Mouse (Mus musculus) thymus, postnatal 14 days (tissue): ENCODE results near the gene Nipal1.

Source experiments
- DNase-seq: peaks from one replicate; pipeline ENCODE4 v3.0.0; 2021

The Nipal1 gene

DNA sequence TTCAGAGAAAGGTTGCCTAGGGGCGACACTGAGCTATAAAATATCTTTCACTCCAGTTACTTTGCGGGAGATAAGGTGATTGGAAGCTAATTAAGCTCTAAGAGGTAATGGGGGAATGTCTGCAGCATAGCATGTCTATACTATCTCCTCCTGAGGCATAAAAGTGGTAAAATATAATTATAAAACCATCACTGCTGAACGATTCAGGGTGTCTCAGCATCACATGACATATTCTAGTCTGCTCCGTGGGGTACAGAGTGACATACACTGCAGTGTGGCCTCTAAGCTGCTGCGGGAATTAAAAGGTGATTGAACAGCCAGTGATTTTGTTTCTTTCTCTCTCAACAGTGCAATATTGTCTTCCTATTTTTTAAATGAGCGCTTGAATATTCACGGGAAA lies 18.8 kb downstream of the Nipal1 start:
- no peak for DNase-seq

DNA sequence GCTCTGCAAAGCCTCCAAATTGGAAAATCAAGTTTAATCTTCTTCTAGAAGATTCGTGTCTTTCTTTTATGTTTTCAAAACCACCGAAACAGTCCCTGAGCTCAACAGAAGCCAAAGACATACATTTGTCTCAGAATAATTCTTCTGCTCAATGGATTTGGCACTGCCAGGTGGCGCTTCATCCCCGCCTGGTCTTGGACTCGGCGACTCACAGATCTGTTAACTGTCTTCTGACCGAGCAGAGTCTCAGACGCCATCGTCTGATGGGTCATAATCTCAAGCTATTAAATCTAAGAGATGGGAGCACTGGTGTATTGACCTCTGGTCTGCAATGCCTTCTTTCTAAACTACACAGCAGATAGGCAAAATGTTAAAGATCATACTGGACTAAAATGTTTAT lies 20.8 kb downstream of the Nipal1 start:
- no peak for DNase-seq

DNA sequence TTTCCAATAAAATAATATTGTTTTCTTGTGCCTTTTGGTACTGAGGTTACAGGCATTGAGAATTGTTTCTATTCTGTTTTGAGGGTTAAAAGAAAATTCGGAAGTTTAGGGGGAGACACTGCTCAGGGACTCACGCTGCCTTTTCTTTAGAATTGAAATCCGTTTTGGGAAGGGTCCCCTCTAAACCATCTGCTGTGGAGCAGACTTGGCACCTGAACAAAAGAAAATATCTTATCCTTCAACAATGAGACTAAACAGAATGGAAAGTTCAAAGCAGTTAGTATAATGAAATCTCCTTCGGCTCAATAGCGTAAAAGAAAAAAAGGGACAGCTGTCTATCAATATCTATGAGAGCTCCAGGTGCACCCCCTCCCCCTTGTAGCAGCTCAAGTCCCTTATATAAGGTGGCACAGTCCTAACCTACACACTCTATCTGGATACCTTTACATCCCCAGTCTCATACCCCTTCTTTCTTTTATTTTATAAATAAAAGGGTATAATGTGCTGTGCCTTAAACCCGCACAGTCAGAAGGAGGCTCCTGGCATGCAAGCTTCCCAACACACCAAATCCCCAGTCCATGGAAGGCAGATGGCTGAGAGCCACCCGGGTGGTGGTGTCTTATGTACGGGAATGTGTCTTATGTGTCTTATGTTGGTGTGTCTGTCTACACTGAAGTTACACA lies 23.6 kb downstream of the Nipal1 start:
- no peak for DNase-seq

DNA sequence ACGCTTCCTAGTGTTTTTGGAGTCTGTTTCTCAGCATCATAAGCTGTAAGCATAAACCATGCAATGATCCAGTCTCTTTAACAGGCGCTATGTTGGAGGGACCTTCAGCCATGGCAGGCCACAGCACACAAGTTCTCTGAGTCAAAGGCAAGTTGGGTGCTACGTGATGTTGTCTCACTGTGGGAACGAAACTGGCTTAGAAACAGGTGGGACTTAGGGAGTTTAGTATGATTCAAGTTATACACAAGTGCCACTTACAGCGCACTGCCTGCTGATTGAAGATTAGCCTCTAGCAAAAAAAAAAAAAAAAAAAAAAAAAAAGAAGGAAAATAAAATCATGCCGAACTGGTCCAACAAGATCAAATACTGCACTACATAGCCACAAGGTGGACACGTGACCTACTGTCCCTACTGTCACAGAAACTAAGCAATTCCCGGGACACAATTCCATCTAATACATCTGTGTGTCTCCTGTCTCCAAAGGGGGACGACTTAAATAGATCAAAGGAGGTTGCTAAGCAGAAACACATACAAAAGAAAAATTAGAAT lies 27.5 kb downstream of the Nipal1 start:
- no peak for DNase-seq

DNA sequence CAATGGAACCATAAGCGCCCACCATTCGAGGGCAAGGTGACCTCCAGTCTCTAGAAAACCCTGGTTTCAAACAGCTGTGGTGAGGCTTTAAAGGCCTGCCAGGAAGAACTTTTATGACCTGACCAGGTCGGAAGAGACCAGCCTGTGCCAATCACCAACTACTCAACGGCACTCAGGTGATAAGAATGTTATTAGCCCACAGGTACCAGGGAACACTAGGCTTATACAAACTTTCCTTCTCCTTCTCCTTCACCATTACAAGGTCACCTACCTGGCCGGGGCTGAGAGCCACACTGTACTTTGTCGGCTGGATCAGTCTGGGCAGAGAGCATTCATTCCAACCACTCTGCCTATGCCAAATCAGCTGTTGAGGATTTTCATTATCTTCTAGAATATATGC lies 33.9 kb downstream of the Nipal1 start:
- no peak for DNase-seq

DNA sequence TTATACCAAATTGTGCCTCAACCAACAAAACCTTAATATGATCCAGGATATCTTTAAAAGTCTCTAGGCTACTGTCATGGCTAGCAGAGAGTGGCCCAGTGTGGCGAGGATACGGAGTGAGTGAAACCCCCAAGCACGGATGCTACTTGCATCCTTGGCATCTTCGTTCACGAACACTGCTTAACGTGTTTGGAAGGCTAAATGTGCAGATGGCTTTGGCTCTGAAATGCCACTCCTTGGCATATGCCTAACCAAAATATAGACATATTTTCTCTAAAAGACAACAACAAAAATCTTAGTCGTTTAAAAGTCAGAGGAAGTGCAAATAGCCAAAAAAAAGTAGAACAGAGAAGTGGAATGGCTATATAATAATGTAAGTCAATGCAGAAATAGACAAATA lies 42.0 kb downstream of the Nipal1 start:
- no peak for DNase-seq

DNA sequence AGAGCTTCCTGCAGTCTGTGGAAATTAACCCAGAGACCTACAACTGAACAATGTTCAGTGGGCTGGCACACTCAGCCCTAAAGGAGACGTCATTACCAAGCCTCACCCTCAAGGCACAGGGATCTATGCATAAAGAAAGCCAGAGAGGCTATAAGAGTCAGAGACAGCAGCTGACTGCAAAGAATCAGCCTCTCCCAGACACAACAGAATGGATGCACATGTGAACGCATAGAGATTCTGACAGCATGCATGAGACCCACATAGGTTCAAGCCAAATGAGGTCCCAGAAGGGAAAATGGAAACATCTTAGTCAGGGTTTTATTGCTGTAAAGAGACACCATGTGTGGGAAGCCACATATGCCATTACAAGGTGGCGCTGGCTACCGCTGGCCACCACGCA lies 42.9 kb downstream of the Nipal1 start:
- no peak for DNase-seq

DNA sequence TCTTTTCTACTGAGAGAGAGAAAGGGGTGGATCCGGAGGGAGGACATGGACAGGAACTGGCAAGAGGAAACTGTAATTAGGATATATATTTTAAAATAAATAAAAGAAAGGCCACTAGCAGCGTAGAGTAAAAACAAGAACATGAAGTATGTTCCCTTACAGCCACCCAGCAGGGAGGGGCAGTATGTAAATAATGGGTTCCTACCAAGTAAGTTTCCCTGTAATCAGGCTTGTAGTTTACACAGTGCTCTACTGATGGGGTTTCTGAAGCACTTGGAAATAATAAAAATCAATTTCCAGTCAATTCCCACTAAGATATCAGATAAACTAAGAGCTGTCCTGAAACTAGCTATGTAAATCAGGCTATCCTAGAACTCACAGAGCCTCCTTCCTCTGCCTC lies 47.1 kb downstream of the Nipal1 start:
- DNase-seq: no peak

DNA sequence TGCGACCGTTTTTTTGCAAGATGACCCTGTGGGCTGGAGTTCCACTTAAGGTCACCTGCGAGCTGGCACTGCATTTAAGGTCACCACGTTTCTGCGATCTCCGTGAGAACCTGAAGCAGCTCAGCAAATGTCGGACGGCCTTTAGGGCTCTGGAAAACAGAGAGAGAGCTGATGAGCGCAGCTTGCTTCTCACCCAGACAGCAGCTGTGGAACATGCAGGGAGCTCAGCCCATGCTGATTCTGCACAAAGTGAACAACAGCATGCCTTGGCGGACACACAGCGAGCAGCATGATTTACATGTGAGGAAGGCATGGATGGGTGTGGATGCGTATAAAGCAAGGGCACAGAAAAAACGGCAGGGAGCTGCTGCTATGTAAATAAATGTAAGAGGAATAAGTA lies 48.9 kb downstream of the Nipal1 start:
- DNase-seq: no peak

DNA sequence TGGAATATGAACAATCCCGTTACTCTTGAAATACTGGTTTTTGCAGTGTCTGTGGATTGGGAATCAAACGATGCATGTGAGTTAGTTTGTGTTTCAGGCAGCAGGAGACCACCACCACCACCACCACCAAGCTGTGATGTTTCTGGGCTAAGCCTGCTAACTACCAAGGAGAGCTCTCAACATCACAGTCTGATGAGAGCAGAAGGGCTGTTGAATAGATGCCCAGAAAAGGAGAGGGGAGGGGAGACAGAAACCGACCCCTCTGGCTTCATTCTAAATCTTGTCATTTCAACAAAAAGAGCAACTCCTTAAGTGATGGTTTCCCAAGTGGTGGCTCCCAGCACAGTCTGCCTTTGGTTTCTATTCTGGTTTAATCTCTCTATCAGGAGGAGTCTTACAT lies 50.7 kb downstream of the Nipal1 start:
- no peak for DNase-seq

DNA sequence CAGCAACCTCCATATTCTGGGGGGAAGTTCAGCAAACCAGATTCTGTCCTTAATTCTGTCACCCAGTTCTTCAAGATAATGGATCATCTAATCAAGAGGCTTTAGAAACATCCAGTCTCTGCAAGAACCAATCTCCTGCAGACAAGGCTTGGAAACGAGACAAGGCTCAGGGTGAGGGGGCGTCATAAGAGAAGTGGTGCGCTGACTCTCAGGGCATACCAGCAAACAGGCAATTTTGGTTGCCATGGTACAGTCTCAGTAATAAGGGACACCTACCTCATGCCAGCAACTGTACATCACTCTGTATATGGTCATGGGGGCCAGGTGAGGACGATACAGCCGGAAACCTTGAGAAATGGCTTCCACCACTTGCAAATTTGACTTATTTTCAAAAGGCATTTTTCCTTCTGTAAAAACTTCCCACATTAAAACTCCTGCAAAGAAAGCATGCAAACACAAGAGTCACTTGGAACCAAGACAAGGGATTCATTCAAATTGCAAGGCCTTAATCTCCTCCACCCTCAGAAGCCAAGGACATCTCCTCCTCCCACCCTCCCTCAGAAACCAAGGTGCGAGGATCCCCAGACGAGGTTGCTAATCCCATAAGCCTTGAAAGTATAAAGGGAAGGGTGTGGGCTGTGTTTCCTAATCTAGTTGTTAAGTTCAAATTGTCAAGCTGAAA lies 51.4 kb downstream of the Nipal1 start:
- no peak for DNase-seq

DNA sequence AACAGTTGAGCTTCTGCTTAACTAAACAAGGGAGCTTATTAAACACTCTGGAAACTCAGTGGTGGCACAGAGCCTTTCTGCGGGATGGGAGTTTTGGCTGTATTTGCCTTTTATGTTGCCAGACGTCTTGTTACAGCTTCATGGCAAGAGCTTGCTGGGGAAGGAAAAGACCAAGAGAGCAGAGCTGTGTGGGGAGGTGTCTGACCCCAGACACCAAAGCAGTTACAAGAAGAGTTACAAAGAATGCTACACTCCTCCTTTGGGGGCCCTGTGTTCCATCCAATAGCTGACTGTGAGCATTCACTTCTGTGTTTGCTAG lies 51.9 kb downstream of the Nipal1 start:
- DNase-seq: no peak

DNA sequence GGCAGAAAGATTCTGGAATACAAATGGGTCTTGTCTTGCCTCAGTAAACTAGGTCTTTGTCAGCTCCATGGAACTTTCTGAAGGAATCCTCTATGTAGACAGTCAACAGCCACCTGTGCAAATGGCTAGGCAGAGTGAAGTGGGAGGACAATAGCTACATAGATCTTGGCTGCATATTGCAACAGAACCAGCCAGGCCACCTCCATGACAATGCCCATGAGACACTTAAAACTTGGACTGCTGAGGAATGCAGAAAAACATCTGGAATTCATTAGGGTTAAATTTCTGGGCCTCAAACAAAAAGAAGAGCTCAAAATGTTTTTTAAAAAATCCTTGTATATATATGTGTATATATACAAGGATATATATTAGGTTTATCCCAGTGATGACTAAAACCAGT lies 54.6 kb downstream of the Nipal1 start:
- DNase-seq: no peak

DNA sequence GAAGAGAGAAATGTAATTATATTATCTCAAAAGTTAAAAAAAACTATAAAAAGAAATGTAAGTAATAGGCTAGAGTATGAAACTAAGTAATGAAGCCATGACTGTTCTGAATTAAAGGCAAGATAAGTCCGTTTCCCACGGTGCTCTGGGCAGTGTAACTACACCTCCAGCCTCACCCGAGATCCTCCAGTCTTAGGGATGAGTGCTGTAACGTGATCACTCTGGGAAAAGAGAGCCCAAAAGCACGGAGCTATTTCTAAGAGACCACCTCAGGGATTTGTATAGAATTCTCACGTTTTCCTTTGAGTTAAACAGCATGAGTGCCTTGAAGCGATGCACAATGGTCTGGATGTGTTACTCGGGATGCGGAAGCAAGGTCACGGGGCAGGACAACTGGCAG lies 58.5 kb downstream of the Nipal1 start:
- no peak for DNase-seq

DNA sequence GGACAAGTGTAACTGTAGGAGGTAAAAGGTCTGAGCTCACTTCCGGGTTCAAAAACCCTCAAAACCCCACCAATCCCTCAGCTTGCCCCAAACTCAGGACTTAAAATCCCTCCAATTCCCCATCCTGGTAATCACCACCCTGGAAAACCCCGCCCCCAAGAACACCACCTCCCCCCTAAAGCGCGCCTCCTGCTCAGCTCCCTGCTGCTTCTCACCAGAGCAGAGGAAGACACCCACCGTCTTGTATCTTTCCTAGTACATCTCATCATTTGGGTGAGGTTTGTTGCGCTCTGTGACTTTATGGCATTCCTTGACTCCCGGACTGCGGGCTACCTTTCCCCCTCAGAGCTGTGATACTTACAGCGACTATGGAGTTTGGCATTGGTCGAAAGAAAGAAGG lies 59.1 kb downstream of the Nipal1 start:
- DNase-seq: no peak

DNA sequence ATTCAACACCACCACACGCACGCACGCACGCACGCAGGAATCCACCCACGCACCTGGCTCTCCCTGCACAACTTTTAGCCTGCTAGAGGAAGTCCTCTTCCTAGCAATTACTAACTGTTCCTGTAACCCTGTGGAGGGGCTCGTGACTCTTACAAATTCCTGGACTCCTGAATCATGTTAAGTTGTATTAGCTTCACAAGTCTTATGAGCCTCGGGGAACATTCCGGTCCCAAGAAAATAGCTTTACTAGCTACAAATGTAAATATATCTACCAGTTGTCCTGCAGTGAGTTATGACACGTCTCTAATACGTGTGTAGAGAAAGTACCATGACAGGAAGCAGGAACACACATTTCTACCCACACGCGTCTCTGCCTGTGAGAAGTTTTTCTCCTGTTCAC lies 61.9 kb downstream of the Nipal1 start:
- DNase-seq: no peak

DNA sequence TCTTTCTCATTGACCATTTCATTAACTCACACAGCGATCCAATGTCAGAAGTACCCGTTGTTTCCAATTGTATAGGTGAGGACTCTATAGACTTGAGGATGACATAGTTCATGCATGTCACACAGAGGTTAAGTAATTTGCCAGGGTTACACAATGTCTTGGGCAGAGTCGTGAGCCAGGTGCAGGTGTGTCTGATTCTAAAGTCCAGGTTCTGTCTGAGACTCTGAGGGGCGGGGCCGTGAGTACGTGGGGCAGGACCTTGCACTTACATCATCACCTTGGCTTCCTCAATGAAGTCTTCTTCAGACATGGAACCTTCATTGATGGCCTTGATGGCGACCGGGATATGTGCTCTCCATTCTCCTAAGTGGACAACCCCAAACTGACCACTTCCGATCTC lies 62.4 kb downstream of the Nipal1 start:
- no peak for DNase-seq

DNA sequence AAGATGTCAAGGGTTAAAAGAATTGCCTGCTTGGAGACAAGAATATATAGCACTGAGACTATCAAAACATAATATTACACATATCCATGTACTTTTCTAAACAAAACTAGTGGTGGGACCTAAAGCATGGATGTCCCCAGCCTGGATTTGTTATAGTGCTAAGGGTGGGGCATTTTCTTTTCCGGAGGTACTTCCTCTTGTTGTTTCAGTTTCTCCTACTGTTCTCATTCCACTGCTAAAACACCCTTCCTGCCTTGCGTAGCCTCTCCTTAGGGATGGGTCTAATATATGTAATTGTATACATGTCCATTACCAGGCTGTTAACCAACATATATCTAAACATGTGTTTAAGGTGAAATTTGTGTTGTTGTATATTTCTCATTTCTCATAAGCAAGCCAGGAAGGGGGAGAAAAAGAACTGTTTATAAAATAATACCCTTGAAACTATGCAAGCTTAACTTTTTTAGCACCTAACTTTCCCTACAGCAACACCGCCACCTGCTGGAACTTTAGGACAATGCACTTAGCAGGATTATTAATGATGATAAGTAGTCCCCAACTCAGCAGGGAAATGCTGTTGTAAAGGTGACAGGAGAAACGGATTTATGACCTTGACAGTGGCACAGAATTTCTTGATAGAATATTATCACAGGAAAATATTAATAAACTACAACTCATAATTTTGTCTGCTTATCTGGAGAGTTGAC lies 63.1 kb downstream of the Nipal1 start:
- DNase-seq: peak; percentile 75

DNA sequence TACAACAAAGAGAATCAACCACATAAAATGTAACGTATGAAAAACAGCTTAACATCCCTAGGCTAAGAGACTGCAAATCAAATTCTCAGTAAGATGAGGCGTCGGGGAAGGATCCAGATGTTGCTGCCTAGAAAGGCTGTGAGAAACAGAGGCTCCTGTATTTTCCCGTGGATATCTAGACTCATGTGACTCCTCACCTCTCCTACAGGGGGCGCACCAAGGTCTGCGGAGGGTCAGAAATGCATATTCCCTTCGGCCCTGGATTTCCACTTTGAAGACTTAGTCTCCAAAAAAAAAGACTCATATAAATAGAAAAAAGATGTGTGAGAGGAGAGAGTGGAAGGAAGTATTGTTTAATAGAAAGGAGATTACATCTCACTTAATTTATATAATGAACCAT lies 73.0 kb downstream of the Nipal1 start:
- peak; percentile 56 for DNase-seq
